Mouse (Mus musculus) E14TG2a.4 (cell line): ENCODE results near the gene Slc25a29.

Source experiments
- H3K27me3 ChIP-seq: 2 replicates; pipeline ENCODE4 v1.6.1; 2014; ENCODE audit warnings: low read length, control low read depth; ENCODE audit not compliant: insufficient read depth
- H3K36me3 ChIP-seq: 2 replicates; pipeline ENCODE4 v1.6.1; 2014; ENCODE audit warnings: low read length, control low read depth; ENCODE audit not compliant: insufficient read depth
- H3K4me1 ChIP-seq: replicated peaks from 2 replicates; pipeline ENCODE4 v1.6.1; 2014; ENCODE audit warnings: low read depth, low read length, control low read depth
- H3K4me3 ChIP-seq: replicated peaks from 2 replicates; pipeline ENCODE4 v1.5.1; 2014; ENCODE audit warnings: mild to moderate bottlenecking, low read length
- H3K9me3 ChIP-seq: 2 replicates; pipeline ENCODE4 v1.6.1; 2014; ENCODE audit warnings: low read length, control low read depth
- CTCF ChIP-seq: conservative IDR thresholded peaks from 2 replicates; pipeline ENCODE4 v1.5.1; 2014; ENCODE audit warnings: low read length
- NANOG ChIP-seq: IDR thresholded peaks from 2 replicates; pipeline ENCODE4 v1.6.1; 2014; ENCODE audit warnings: borderline replicate concordance, low read length, mixed read lengths
- POU5F1 ChIP-seq: IDR thresholded peaks from 2 replicates; pipeline ENCODE4 v1.6.1; 2014; ENCODE audit warnings: low read length, borderline replicate concordance

Gene Slc25a29

GRCm38 (mm10) chr12:108835840-108836409, at the start of gene Slc25a29, which contains the start of gene Slc25a47:
TSS of gene Slc25a29 (minus strand) at chr12:108835883.
TSS of gene Slc25a47 (plus strand) at chr12:108836046.
- H3K4me3 ChIP-seq, result peak within 1 kb of the TSS; percentile 86
- H3K36me3 ChIP-seq, result peaks cover 11% of the 10 kb centered on the region; the same call in 1 of the 2 replicates
- peaks cover 35% of the 10 kb centered on the region for H3K27me3 ChIP-seq
- H3K4me1 ChIP-seq, result peaks cover 41% of the 10 kb centered on the region
- no peaks in the 10 kb centered on the region for H3K9me3 ChIP-seq
- TF ChIP-seq POU5F1 (no peak), NANOG (no peak), CTCF (no peak)

GRCm38 (mm10) chr12:108882776-108883175, 47.1 kb upstream of the Slc25a29 start:
- TF ChIP-seq POU5F1 (no peak), NANOG (no peak), CTCF (no peak)
- Histone ChIP-seq H3K36me3 (peaks cover 99% of the 10 kb centered on the region), H3K27me3 (no peaks in the 10 kb centered on the region), H3K9me3 (no peaks in the 10 kb centered on the region), H3K4me3 (no peak overlapping the region), H3K4me1 (peaks cover 10% of the 10 kb centered on the region; the same call in 1 of the 2 replicates)

- H3K4me1 ChIP-seq, result peaks cover 8% of the 10 kb centered on the region; the same call in 1 of the 2 replicates
- TF ChIP-seq NANOG (no peak), CTCF (no peak), POU5F1 (no peak)
- H3K9me3 ChIP-seq, result no peaks in the 10 kb centered on the region
- peaks cover 97% of the 10 kb centered on the region for H3K36me3 ChIP-seq
- H3K4me3 ChIP-seq, result no peak overlapping the region
- no peaks in the 10 kb centered on the region for H3K27me3 ChIP-seq
These were observed 45.5 kb upstream of the Slc25a29 start for GRCm38 (mm10) chr12:108881192-108881591.

GRCm38 (mm10) chr12:108880606-108881005, 44.9 kb upstream of the Slc25a29 start:
- Histone ChIP-seq H3K27me3 (no peaks in the 10 kb centered on the region), H3K4me3 (no peak overlapping the region), H3K4me1 (peaks cover 3% of the 10 kb centered on the region; the same call in 1 of the 2 replicates), H3K9me3 (no peaks in the 10 kb centered on the region), H3K36me3 (peaks cover 97% of the 10 kb centered on the region)
- no peak for TF ChIP-seq CTCF
- TF ChIP-seq POU5F1, result no peak
- no peak for TF ChIP-seq NANOG

- H3K4me3 ChIP-seq, result no peak overlapping the region
- H3K27me3 ChIP-seq, result no peaks in the 10 kb centered on the region
- H3K4me1 ChIP-seq, result no peaks in the 10 kb centered on the region
- H3K9me3 ChIP-seq, result no peaks in the 10 kb centered on the region
- TF ChIP-seq POU5F1, result no peak
- TF ChIP-seq CTCF, result no peak
- TF ChIP-seq NANOG, result no peak
- peaks cover 97% of the 10 kb centered on the region for H3K36me3 ChIP-seq
These were observed 43.5 kb upstream of the Slc25a29 start for GRCm38 (mm10) chr12:108879138-108879537.

GRCm38 (mm10) chr12:108873122-108873521, 37.4 kb upstream of the Slc25a29 start:
- Histone ChIP-seq H3K27me3 (no peaks in the 10 kb centered on the region), H3K36me3 (peaks cover 94% of the 10 kb centered on the region), H3K4me1 (no peaks in the 10 kb centered on the region), H3K9me3 (no peaks in the 10 kb centered on the region), H3K4me3 (no peak overlapping the region)
- TF ChIP-seq NANOG, result no peak

- Histone ChIP-seq H3K4me3 (no peak overlapping the region), H3K4me1 (no peaks in the 10 kb centered on the region), H3K9me3 (no peaks in the 10 kb centered on the region), H3K27me3 (no peaks in the 10 kb centered on the region), H3K36me3 (peaks cover 95% of the 10 kb centered on the region)
- TF ChIP-seq NANOG, result no peak
- TF ChIP-seq CTCF, result peak; percentile 27
- no peak for TF ChIP-seq POU5F1
These were observed 33.9 kb upstream of the Slc25a29 start for GRCm38 (mm10) chr12:108869575-108869974.

GRCm38 (mm10) chr12:108865007-108865494, 29.4 kb upstream of the Slc25a29 start:
- Histone ChIP-seq H3K9me3 (no peaks in the 10 kb centered on the region), H3K27me3 (no peaks in the 10 kb centered on the region), H3K4me1 (peaks cover 2% of the 10 kb centered on the region; the same call in 1 of the 2 replicates), H3K36me3 (peaks cover 100% of the 10 kb centered on the region), H3K4me3 (no peak overlapping the region)
- no peak for TF ChIP-seq CTCF
- no peak for TF ChIP-seq NANOG
- TF ChIP-seq POU5F1, result no peak

GRCm38 (mm10) chr12:108858486-108858885, 22.8 kb upstream of the Slc25a29 start:
- Histone ChIP-seq H3K36me3 (peaks cover 48% of the 10 kb centered on the region), H3K4me3 (no peak overlapping the region), H3K9me3 (no peaks in the 10 kb centered on the region), H3K4me1 (peaks cover 9% of the 10 kb centered on the region), H3K27me3 (no peaks in the 10 kb centered on the region)
- TF ChIP-seq POU5F1 (no peak), NANOG (no peak)
